Mouse (Mus musculus) E14TG2a.4 (cell line): ENCODE results near the gene Tenm2.

ENCODE experiments used
- CTCF ChIP-seq: conservative IDR thresholded peaks from 2 replicates; pipeline ENCODE4 v1.5.1; 2014; ENCODE audit warnings: low read length
- POU5F1 ChIP-seq: IDR thresholded peaks from 2 replicates; pipeline ENCODE4 v1.6.1; 2014; ENCODE audit warnings: low read length, borderline replicate concordance

DNA sequence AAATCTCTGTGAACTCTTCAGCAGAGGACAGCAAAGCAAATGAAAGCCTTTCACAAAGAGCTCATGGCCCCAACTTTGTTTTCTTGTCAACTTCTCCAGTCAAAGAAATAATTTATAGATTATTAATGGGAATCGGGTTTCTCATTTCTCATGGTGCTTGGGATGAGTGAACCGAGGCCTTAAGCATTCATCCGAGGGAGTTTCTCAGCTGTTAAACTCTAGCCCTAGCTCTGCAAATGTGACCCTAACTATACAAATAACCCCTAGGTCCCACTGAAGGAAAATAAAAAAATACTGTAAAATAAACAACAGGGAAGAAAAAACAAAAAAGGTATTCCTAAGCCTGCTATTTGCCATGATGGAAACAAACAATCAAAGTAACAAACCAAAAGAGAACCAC lies 349.6 kb downstream of the Tenm2 start:
- TF ChIP-seq CTCF (no peak), POU5F1 (no peak)
